Mouse (Mus musculus) kidney, postnatal 0 days (tissue): ENCODE data around the gene Tanc2. TPM values are rescaled to one million over a fixed set of nuclear protein-coding genes. Genes with fewer than 3 reads are reported as not detected.
A peak's percentile ranks its signal among the peaks of the same experiment; 100 is the strongest.

ENCODE experiments used
- ATAC-seq: fragments of 200-750 bp; cut with Nextera tagmentation; replicated peaks from 2 replicates; pipeline ENCODE4 v1.8.0; 2017; ENCODE audit warnings: low read depth, moderate number of reproducible peaks, moderate TSS enrichment, moderate library complexity; ENCODE audit not compliant: low FRiP score
- DNase-seq: peaks from one replicate; pipeline ENCODE4 v3.0.0-alpha.2; 2016; ENCODE audit warnings: low spot score
- H3K27ac ChIP-seq: fragments of 300-500 bp; sonication (generic); 2 replicates; pipeline ENCODE4 v1.5.1; 2014; ENCODE audit warnings: mild to moderate bottlenecking
- H3K27me3 ChIP-seq: fragments of 300-500 bp; sonication (generic); 2 replicates; pipeline ENCODE4 v1.6.1; 2014; ENCODE audit warnings: low read length, mixed read lengths; ENCODE audit not compliant: insufficient read depth
- H3K36me3 ChIP-seq: fragments of 300-500 bp; sonication (generic); 2 replicates; pipeline ENCODE4 v1.6.1; 2014; ENCODE audit warnings: low read length, mixed read lengths; ENCODE audit not compliant: insufficient read depth
- H3K4me1 ChIP-seq: fragments of 300-500 bp; sonication (generic); replicated peaks from 2 replicates; pipeline ENCODE4 v1.6.1; 2014; ENCODE audit warnings: antibody characterized with exemption, low read length, mixed read lengths; ENCODE audit not compliant: insufficient read depth
- H3K4me2 ChIP-seq: fragments of 300-500 bp; sonication (generic); 2 replicates; pipeline ENCODE4 v1.6.1; 2014; ENCODE audit warnings: mild to moderate bottlenecking, low read length, moderate library complexity, mixed read lengths
- H3K4me3 ChIP-seq: fragments of 300-500 bp; sonication (generic); replicated peaks from 2 replicates; pipeline ENCODE4 v1.5.1; 2014; ENCODE audit warnings: low read depth, low read length
- H3K9ac ChIP-seq: fragments of 300-500 bp; sonication (generic); 2 replicates; pipeline ENCODE4 v1.6.1; 2014; ENCODE audit warnings: low read depth, low read length
- H3K9me3 ChIP-seq: fragments of 300-500 bp; sonication (generic); replicated peaks from 2 replicates; pipeline ENCODE4 v1.6.1; 2016; ENCODE audit warnings: low read length, inconsistent platforms, mixed read lengths
- CTCF ChIP-seq: IDR thresholded peaks from 2 replicates; pipeline ENCODE4 v1.5.1; 2016; ENCODE audit warnings: antibody characterized with exemption, low read depth, mild to moderate bottlenecking, moderate library complexity
- WGBS: fragments of 180-500 bp; shearing (Covaris S2); extraction: QIAGEN DNeasy Blood & Tissue Kit; methylation state at CpG from one replicate; pipeline ENCODE4 v1.1.7; 2014; 5-methylcytosine and 5-hydroxymethylcytosine counted together
- polyA plus RNA-seq: library from polyadenylated mRNA; unstranded; fragments of >200 nt; fragmentation: Nextera tagmentation; extraction: Ambion mirVana; gene quantifications from 2 replicates; pipeline ENCODE4 v1.2.1, GENCODE M21; 2015

Gene Tanc2
- polyA plus RNA-seq, 1 experiment from 2014 or later = 8.8 TPM

GRCm38 (mm10) chr11:105944126-105944621, 354.4 kb downstream of the Tanc2 start:
- TF ChIP-seq CTCF = peak; percentile 72
- DNase-seq (peak; percentile 67), ATAC-seq (peak; percentile 77)
- H3K36me3 ChIP-seq = no peaks in the 10 kb centered on the region
- H3K4me3 ChIP-seq = peak overlapping the region; percentile 63
- H3K4me2 ChIP-seq = peak overlapping the region; percentile 95
- no peaks in the 10 kb centered on the region for H3K9me3 ChIP-seq
- H3K27me3 ChIP-seq = no peaks in the 10 kb centered on the region
- peak overlapping the region; percentile 70 for H3K9ac ChIP-seq
- under 1% methylated on average over 43 of the region's 59 CpGs for WGBS
- peaks cover 10% of the 10 kb centered on the region; the same call in 1 of the 2 replicates for H3K4me1 ChIP-seq
- H3K27ac ChIP-seq = peak overlapping the region; percentile 87

DNA sequence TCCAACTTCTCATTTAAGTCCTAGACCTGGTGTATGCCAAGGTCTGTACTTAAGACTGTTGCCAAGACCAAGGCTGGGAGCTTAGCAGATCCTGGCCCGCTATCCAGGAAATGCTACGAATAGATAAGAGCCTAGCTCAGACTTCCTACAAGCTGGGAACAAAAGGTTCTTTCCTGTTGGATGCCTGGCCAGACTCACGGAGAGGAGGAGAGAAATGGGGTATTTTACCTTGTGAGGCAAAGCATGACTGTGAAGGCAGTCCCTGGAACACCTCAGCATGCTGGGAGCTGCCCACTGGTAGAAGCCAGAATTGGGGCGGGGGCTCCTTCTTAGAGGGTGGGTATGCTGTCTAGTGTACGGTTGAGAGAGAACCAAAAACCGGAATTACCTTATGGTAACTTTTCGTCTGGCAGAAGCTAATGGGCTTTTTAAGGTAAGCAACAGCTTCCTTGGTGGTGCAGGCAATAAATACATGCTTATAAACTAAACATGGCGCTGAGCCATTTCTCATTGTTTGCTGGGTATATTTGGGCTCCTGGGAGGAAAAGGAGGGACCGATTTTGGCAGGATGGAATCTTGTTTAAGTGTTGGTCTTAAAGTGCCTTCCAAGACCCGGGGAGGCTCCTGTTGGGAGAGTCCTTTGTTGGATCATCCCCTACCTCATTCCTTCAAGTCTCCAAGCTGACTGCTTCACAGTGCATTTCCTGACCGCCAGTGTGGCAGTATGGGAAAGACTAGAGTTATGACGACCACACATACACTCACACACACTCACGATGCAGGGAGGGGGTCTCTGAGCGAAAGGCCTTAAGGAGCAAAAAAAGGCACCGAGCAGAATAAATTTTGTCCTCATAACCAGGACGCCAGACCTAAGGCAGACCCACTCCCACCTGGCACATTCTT, 355.2 kb downstream of the Tanc2 start:
- ATAC-seq = no peak
- H3K27ac ChIP-seq = peak overlapping the region; percentile 87

DNA sequence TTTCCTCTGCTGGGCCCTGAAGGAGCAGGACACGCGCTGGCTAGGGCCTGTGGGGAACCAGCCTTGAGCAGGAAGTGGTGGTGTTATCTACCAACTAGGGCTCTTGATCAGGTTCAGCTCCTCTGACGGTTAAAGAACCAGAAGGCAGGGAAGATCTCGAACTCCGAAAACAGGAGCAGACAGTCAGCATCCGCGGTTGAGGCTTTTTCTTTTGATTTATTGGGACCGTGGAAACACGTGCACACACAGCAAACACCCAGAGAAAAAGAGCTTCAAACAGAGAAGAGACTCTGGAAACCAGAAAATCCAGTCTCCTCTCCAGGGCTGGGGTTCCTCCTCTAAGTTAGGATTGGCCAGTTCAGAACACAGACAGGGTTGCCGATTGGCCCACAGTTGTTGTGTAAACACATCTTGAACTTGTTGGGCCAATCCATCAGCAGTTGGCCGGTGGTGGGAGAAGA, 356.9 kb downstream of the Tanc2 start:
- no peak for TF ChIP-seq CTCF
- peak; percentile 35 for DNase-seq

More for the DNA sequence above, 355.2 kb downstream of the Tanc2 start:
- no peaks in the 10 kb centered on the region for H3K9me3 ChIP-seq
- TF ChIP-seq CTCF = no peak
- H3K27me3 ChIP-seq = no peaks in the 10 kb centered on the region
- DNase-seq = peak; percentile 45
- no peaks in the 10 kb centered on the region for H3K36me3 ChIP-seq
- peaks cover 10% of the 10 kb centered on the region; the same call in 1 of the 2 replicates for H3K4me1 ChIP-seq
- no peak overlapping the region for H3K9ac ChIP-seq
- 67% methylated on average over 16 of the region's 16 CpGs for whole genome bisulfite sequencing
- H3K4me2 ChIP-seq = peak overlapping the region; percentile 95; the same call in 1 of the 2 replicates
- H3K4me3 ChIP-seq = no peak overlapping the region

GRCm38 (mm10) chr11:105948255-105948654, 358.5 kb downstream of the Tanc2 start:
- WGBS = 68% methylated on average over 2 of the region's 2 CpGs
- Histone ChIP-seq H3K27ac (no peak overlapping the region), H3K4me3 (no peak overlapping the region), H3K36me3 (no peaks in the 10 kb centered on the region), H3K9me3 (no peaks in the 10 kb centered on the region), H3K4me1 (peaks cover 13% of the 10 kb centered on the region; the same call in 1 of the 2 replicates), H3K9ac (no peak overlapping the region), H3K4me2 (no peak overlapping the region), H3K27me3 (no peaks in the 10 kb centered on the region)
- DNase-seq (no peak), ATAC-seq (no peak)
- TF ChIP-seq CTCF = no peak

More for the DNA sequence above, 356.9 kb downstream of the Tanc2 start:
- Histone ChIP-seq H3K9ac (no peak overlapping the region), H3K27me3 (no peaks in the 10 kb centered on the region), H3K4me1 (peaks cover 10% of the 10 kb centered on the region; the same call in 1 of the 2 replicates), H3K4me3 (no peak overlapping the region), H3K27ac (no peak overlapping the region), H3K4me2 (no peak overlapping the region), H3K9me3 (no peaks in the 10 kb centered on the region), H3K36me3 (no peaks in the 10 kb centered on the region)
- ATAC-seq = no peak
- 38% methylated on average over 11 of the region's 11 CpGs for WGBS

- no peaks in the 10 kb centered on the region for H3K27me3 ChIP-seq
- no peaks in the 10 kb centered on the region for H3K9me3 ChIP-seq
- ATAC-seq (no peak), DNase-seq (no peak)
- H3K9ac ChIP-seq = no peak overlapping the region
- WGBS = 46% methylated on average over 4 of the region's 4 CpGs
- no peak overlapping the region for H3K4me3 ChIP-seq
- H3K27ac ChIP-seq = peak overlapping the region; percentile 54
- H3K4me1 ChIP-seq = 0 out of 2 replicates have a peak, but pooled peaks cover 3% of the 10 kb centered on the region
- no peak for TF ChIP-seq CTCF
- no peak overlapping the region for H3K4me2 ChIP-seq
- H3K36me3 ChIP-seq = no peaks in the 10 kb centered on the region
Measured at GRCm38 (mm10) chr11:105950519-105950918, 360.7 kb downstream of the Tanc2 start.

DNA sequence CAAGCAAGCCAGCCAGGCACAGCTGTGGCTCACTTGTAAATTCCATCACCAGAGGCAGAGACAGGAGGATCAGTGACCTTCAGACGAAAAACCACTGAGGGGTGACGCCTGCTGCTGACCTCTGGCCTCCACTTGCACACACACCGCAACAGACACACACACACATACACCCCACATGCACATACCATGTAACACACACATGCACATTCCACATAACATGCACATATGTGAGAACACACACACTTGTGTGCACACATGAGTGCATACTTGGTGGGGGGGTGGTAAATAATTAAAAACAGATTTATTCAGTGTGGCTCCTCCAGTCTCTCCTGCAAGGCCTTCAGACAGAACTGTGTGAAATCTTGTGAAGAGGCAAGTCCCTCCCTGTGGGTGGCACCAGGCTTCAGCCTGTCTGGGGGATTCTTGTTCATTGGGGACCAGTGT, 361.8 kb downstream of the Tanc2 start:
- peak overlapping the region; percentile 72 for H3K27ac ChIP-seq
- WGBS = 21% methylated on average over 3 of the region's 3 CpGs
- H3K36me3 ChIP-seq = no peaks in the 10 kb centered on the region
- no peak for TF ChIP-seq CTCF
- H3K4me1 ChIP-seq = 0 out of 2 replicates have a peak, but pooled peaks cover 3% of the 10 kb centered on the region
- H3K9ac ChIP-seq = no peak overlapping the region
- peak; percentile 45 for ATAC-seq
- H3K9me3 ChIP-seq = no peaks in the 10 kb centered on the region
- no peak overlapping the region for H3K4me3 ChIP-seq
- no peak overlapping the region for H3K4me2 ChIP-seq
- peak; percentile 42 for DNase-seq
- H3K27me3 ChIP-seq = no peaks in the 10 kb centered on the region
